Mouse (Mus musculus) midbrain, embryonic 14.5 days (tissue): ENCODE measurements around the gene Oxt. TPM values are rescaled to one million over a fixed set of nuclear protein-coding genes. Genes with fewer than 3 reads are reported as not detected.
"Not testable (repeated sequence)": the region's sequence is repeated elsewhere in the genome, so short reads cannot be mapped to it uniquely, and the experiment has no call there.

Experiments used
- ATAC-seq: fragments of 200-750 bp; cut with Nextera tagmentation; 2 replicates; pipeline ENCODE4 v1.8.0; 2017; ENCODE audit warnings: moderate number of reproducible peaks, moderate library complexity; ENCODE audit not compliant: low FRiP score, low TSS enrichment
- DNase-seq: peaks from one replicate; pipeline ENCODE4 v3.0.0-alpha.2; 2015
- H3K27ac ChIP-seq: fragments of 300-500 bp; sonication (generic); replicated peaks from 2 replicates; pipeline ENCODE4 v1.5.1; 2014; ENCODE audit warnings: mild to moderate bottlenecking, low read depth, low read length, moderate library complexity
- H3K27me3 ChIP-seq: fragments of 300-500 bp; sonication (generic); 2 replicates; pipeline ENCODE4 v1.6.1; 2014; ENCODE audit warnings: low read length, control low read depth, mixed read lengths; ENCODE audit not compliant: control insufficient read depth, insufficient read depth
- H3K36me3 ChIP-seq: fragments of 300-500 bp; sonication (generic); 2 replicates; pipeline ENCODE4 v1.6.1; 2014; ENCODE audit warnings: low read length, control low read depth; ENCODE audit not compliant: control insufficient read depth, insufficient read depth
- H3K4me1 ChIP-seq: fragments of 300-500 bp; sonication (generic); 2 replicates; pipeline ENCODE4 v1.6.1; 2014; ENCODE audit warnings: mild to moderate bottlenecking, antibody characterized with exemption, low read length, control low read depth; ENCODE audit not compliant: control insufficient read depth, insufficient read depth
- H3K4me2 ChIP-seq: fragments of 300-500 bp; sonication (generic); 2 replicates; pipeline ENCODE4 v1.6.1; 2014; ENCODE audit warnings: mild to moderate bottlenecking, low read length, moderate library complexity
- H3K4me3 ChIP-seq: fragments of 300-500 bp; sonication (generic); replicated peaks from 2 replicates; pipeline ENCODE4 v1.5.1; 2014; ENCODE audit warnings: low read depth, low read length
- H3K9ac ChIP-seq: fragments of 300-500 bp; sonication (generic); replicated peaks from 2 replicates; pipeline ENCODE4 v1.6.1; 2014; ENCODE audit warnings: mild to moderate bottlenecking, low read length, moderate library complexity
- H3K9me3 ChIP-seq: fragments of 300-500 bp; sonication (generic); 2 replicates; pipeline ENCODE4 v1.6.1; 2016; ENCODE audit warnings: low read length, control low read depth, mixed read lengths; ENCODE audit not compliant: control insufficient read depth
- WGBS: fragments of 180-500 bp; shearing (Covaris S2); extraction: QIAGEN DNeasy Blood & Tissue Kit; methylation state at CpG from one replicate; pipeline ENCODE4 v1.1.7; 2014; 5-methylcytosine and 5-hydroxymethylcytosine counted together
- polyA plus RNA-seq: library from polyadenylated mRNA; unstranded; fragments of >200 nt; fragmentation: Nextera tagmentation; extraction: Ambion mirVana; gene quantifications from 2 replicates; pipeline ENCODE4 v1.2.1, GENCODE M21; 2014

Oxt gene
- polyA plus RNA-seq, 1 experiment from 2014 or later: 0.59 TPM

DNA sequence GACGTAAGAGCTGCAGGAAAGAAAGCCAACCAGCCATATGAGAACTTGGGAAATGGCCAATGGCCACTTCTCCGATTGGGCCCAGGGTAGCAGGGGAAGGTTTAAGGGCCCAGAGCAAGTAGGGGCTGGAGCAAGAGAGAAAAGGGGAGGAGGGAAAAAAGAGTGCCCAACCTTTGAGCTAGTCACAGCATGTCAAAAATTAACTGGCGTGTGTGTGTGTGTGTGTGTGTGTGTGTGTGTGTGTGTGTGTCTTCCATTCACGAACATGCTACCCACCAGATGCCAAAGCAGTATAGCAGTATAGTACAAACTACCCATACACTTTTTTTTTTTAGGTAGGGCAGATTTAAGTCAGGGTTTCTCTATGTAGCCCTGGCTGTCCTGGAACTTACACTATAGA, 7.1 kb upstream of the Oxt start:
- peaks cover 24% of the 10 kb centered on the region for H3K36me3 ChIP-seq
- 80% methylated on average over 4 of the region's 4 CpGs for WGBS
- no peak overlapping the region for H3K9ac ChIP-seq
- no peak for DNase-seq
- no peaks in the 10 kb centered on the region for H3K9me3 ChIP-seq
- peaks cover 9% of the 10 kb centered on the region for H3K4me1 ChIP-seq
- no peak overlapping the region for H3K4me2 ChIP-seq
- H3K4me3 ChIP-seq: no peak overlapping the region
- H3K27me3 ChIP-seq: no peaks in the 10 kb centered on the region
- H3K27ac ChIP-seq: no peak overlapping the region
- no peak for ATAC-seq

- no peak overlapping the region for H3K27ac ChIP-seq
- no peak overlapping the region for H3K4me3 ChIP-seq
- H3K27me3 ChIP-seq: no peaks in the 10 kb centered on the region; the same call in 1 of the 2 replicates
- H3K9me3 ChIP-seq: no peaks in the 10 kb centered on the region
- H3K9ac ChIP-seq: no peak overlapping the region
- H3K4me2 ChIP-seq: no peak overlapping the region
- peaks cover 23% of the 10 kb centered on the region for H3K36me3 ChIP-seq
- DNase-seq (no peak), ATAC-seq (no peak)
- H3K4me1 ChIP-seq: peaks cover 2% of the 10 kb centered on the region; the same call in 1 of the 2 replicates
These were observed 6.0 kb upstream of the Oxt start for GRCm38 (mm10) chr2:130569926-130570325.

- no peak overlapping the region for H3K9ac ChIP-seq
- H3K36me3 ChIP-seq: no peaks in the 10 kb centered on the region
- H3K4me2 ChIP-seq: no peak overlapping the region
- no peaks in the 10 kb centered on the region for H3K9me3 ChIP-seq
- H3K4me1 ChIP-seq: peaks cover 6% of the 10 kb centered on the region; the same call in 1 of the 2 replicates
- H3K27ac ChIP-seq: no peak overlapping the region
- peaks cover 50% of the 10 kb centered on the region for H3K27me3 ChIP-seq
- 86% methylated on average over 5 of the region's 5 CpGs for WGBS
- H3K4me3 ChIP-seq: no peak overlapping the region
- ATAC-seq (no peak), DNase-seq (no peak)
These were observed 1.0 kb upstream of the Oxt start for GRCm38 (mm10) chr2:130574960-130575359.

DNA sequence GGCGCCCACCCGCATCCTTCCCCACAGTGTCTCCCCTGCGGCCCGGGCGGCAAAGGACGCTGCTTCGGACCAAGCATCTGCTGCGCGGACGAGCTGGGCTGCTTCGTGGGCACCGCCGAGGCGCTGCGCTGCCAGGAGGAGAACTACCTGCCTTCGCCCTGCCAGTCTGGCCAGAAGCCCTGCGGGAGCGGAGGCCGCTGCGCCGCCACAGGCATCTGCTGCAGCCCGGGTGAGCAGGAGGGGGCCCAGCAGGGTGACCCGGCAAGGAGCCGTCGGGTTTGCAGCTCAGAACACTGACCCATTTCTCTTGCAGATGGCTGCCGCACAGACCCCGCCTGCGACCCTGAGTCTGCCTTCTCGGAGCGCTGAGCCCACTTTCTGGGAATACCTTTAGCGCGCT, 591 bp downstream of the Oxt start:
- Histone ChIP-seq H3K9ac (peak overlapping the region; percentile 12; the same call in 1 of the 2 replicates), H3K4me1 (peaks cover 10% of the 10 kb centered on the region; the same call in 1 of the 2 replicates), H3K4me2 (peak overlapping the region; percentile 44), H3K27me3 (peaks cover 66% of the 10 kb centered on the region), H3K4me3 (peak overlapping the region; percentile 21)
- H3K9me3 ChIP-seq, ATAC-seq, H3K36me3 ChIP-seq, H3K27ac ChIP-seq: not testable (repeated sequence)
- 2% methylated on average over 32 of the region's 32 CpGs for WGBS
- DNase-seq: peak; percentile 9

DNA sequence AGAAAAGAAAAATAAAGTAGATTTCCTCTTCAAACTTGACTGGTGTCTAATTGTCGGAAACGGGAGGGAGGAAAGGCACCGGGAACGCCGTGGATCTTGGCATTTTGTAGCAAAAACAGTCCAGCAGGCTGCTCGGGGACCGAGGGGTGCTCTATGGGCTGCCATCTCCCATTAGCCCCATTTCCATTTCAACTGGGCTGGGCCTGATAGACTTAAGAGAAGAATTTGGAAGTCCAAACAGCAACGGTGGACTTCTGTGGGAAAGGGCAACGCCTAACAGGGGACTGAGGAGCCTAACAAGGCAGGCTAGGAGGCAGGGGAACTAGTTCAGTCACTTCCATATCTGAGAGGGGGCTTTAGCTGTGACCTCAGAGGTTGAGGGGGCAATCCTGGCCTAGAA, 1.0 kb downstream of the Oxt start:
- no peak overlapping the region for H3K9ac ChIP-seq
- H3K36me3 ChIP-seq: no peaks in the 10 kb centered on the region
- H3K9me3 ChIP-seq: no peaks in the 10 kb centered on the region
- no peak overlapping the region for H3K27ac ChIP-seq
- peak overlapping the region; percentile 44; the same call in 1 of the 2 replicates for H3K4me2 ChIP-seq
- H3K4me1 ChIP-seq: peaks cover 10% of the 10 kb centered on the region; the same call in 1 of the 2 replicates
- WGBS: 3% methylated on average over 9 of the region's 9 CpGs
- ATAC-seq (no peak), DNase-seq (no peak)
- peaks cover 71% of the 10 kb centered on the region for H3K27me3 ChIP-seq
- 0 out of 2 replicates have a peak overlapping the region, but pooled peaks have one; percentile 3 for H3K4me3 ChIP-seq

GRCm38 (mm10) chr2:130577632-130578031, 1.7 kb downstream of the Oxt start:
- ATAC-seq (no peak), DNase-seq (peak; percentile 26)
- Histone ChIP-seq H3K36me3 (no peaks in the 10 kb centered on the region), H3K4me2 (no peak overlapping the region), H3K4me3 (no peak overlapping the region), H3K9me3 (no peaks in the 10 kb centered on the region), H3K4me1 (peaks cover 10% of the 10 kb centered on the region; the same call in 1 of the 2 replicates), H3K27ac (no peak overlapping the region), H3K9ac (no peak overlapping the region), H3K27me3 (peaks cover 77% of the 10 kb centered on the region)
- 3% methylated on average over 12 of the region's 12 CpGs for WGBS

DNA sequence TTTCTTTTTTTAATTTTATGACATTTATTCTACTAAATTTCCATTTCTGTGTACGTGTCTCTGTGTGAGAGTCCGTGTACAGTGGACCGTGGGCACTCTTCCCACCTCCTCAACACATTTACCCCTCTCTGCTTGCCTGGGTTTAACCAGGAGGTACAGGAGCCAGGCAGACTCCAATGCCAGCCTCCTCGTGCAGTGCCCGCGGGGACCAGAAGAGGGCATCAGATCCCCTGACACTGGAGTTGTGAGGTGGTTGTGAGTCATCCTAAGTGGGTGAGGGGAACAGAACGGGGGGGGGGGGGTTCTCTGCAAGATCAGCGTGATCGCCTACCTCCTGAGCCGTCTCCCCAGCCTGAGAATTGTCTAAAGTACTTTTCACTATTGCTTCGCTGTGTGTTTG, 2.2 kb downstream of the Oxt start:
- Histone ChIP-seq H3K27ac (no peak overlapping the region), H3K36me3 (no peaks in the 10 kb centered on the region), H3K27me3 (peaks cover 79% of the 10 kb centered on the region), H3K4me2 (no peak overlapping the region), H3K4me3 (no peak overlapping the region), H3K4me1 (peaks cover 10% of the 10 kb centered on the region; the same call in 1 of the 2 replicates), H3K9ac (no peak overlapping the region), H3K9me3 (no peaks in the 10 kb centered on the region)
- ATAC-seq (no peak), DNase-seq (peak; percentile 52)
- WGBS: 11% methylated on average over 11 of the region's 11 CpGs

GRCm38 (mm10) chr2:130579791-130580190, 3.8 kb downstream of the Oxt start:
- no peaks in the 10 kb centered on the region for H3K9me3 ChIP-seq
- peaks cover 10% of the 10 kb centered on the region; the same call in 1 of the 2 replicates for H3K4me1 ChIP-seq
- no peak overlapping the region for H3K9ac ChIP-seq
- no peak for DNase-seq
- peaks cover 79% of the 10 kb centered on the region for H3K27me3 ChIP-seq
- WGBS: 5% methylated on average over 8 of the region's 8 CpGs
- no peak overlapping the region for H3K27ac ChIP-seq
- H3K4me2 ChIP-seq: no peak overlapping the region
- no peak overlapping the region for H3K4me3 ChIP-seq
- H3K36me3 ChIP-seq: no peaks in the 10 kb centered on the region
- ATAC-seq: no peak

DNA sequence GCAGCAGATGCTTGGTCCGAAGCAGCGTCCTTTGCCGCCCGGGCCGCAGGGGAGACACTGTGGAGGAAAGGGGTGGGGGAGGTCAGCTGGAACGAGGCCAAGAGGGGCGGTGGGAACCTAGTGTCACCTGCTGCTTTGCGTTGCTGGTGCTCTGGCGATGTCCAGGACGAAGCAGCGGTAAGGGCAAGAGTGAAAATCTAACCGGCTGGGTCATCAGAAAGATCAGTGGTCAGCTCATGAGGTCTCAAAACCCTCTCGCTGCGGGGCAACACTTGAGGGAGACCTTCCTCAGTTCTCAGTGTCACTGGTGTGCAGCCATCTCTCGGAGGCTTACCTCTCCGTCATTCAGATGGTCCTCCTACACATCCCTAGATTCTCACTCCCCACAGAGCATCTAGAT, 5.2 kb downstream of the Oxt start:
- Histone ChIP-seq H3K27ac (no peak overlapping the region), H3K27me3 (peaks cover 67% of the 10 kb centered on the region), H3K9me3 (no peaks in the 10 kb centered on the region), H3K36me3 (no peaks in the 10 kb centered on the region), H3K4me2 (peak overlapping the region; percentile 47), H3K9ac (peak overlapping the region; percentile 34; the same call in 1 of the 2 replicates), H3K4me3 (peak overlapping the region; percentile 29), H3K4me1 (peaks cover 9% of the 10 kb centered on the region; the same call in 1 of the 2 replicates)
- ATAC-seq (no peak), DNase-seq (no peak)
- 4% methylated on average over 16 of the region's 16 CpGs for WGBS
